Mouse (Mus musculus) limb, embryonic 10.5 days (tissue): ENCODE measurements around the gene Igsf3. TPM values are rescaled to one million over a fixed set of nuclear protein-coding genes. Genes with fewer than 3 reads are reported as not detected.

Experiments
- DNase-seq: peaks from one replicate; pipeline ENCODE4 v3.0.0-alpha.2; 2017; ENCODE audit warnings: low spot score
- H3K27ac ChIP-seq: fragments of 300-500 bp; sonication (generic); 2 replicates; pipeline ENCODE4 v1.5.1; 2016; ENCODE audit warnings: mild to moderate bottlenecking
- H3K27me3 ChIP-seq: fragments of 300-500 bp; sonication (generic); 2 replicates; pipeline ENCODE4 v1.6.1; 2016; ENCODE audit warnings: low read depth, mild to moderate bottlenecking; ENCODE audit not compliant: poor library complexity, severe bottlenecking
- H3K36me3 ChIP-seq: fragments of 300-500 bp; sonication (generic); 2 replicates; pipeline ENCODE4 v1.6.1; 2016; ENCODE audit warnings: mild to moderate bottlenecking, moderate library complexity
- H3K4me1 ChIP-seq: fragments of 300-500 bp; sonication (generic); 2 replicates; pipeline ENCODE4 v1.6.1; 2016
- H3K4me3 ChIP-seq: fragments of 300-500 bp; sonication (generic); 2 replicates; pipeline ENCODE4 v1.5.1; 2016; ENCODE audit warnings: mild to moderate bottlenecking, moderate library complexity
- H3K9me3 ChIP-seq: fragments of 300-500 bp; sonication (generic); replicated peaks from 2 replicates; pipeline ENCODE4 v1.6.1; 2016; ENCODE audit warnings: mild to moderate bottlenecking
- WGBS: fragments of 180-500 bp; shearing (Covaris S2); methylation state at CpG from one replicate; pipeline ENCODE4 v1.1.7; 2016; 5-methylcytosine and 5-hydroxymethylcytosine counted together
- polyA plus RNA-seq: library from polyadenylated mRNA; unstranded; fragments of >200 nt; fragmentation: Nextera tagmentation; extraction: Ambion mirVana; gene quantifications from 2 replicates; pipeline ENCODE4 v1.2.1, GENCODE M21; 2016

The Igsf3 gene
- polyA plus RNA-seq, 1 experiment from 2014 or later = 84.9 TPM

GRCm38 (mm10) chr3:101486054-101486765 is 109.3 kb downstream of the Igsf3 start:
- Histone ChIP-seq H3K27me3 (no peaks in the 10 kb centered on the region), H3K36me3 (no peaks in the 10 kb centered on the region), H3K9me3 (no peaks in the 10 kb centered on the region), H3K4me1 (peaks cover 7% of the 10 kb centered on the region; the same call in 1 of the 2 replicates), H3K27ac (no peak overlapping the region), H3K4me3 (no peak overlapping the region)
- DNase-seq = no peak
- 66% methylated on average over 4 of the region's 4 CpGs for WGBS

DNA sequence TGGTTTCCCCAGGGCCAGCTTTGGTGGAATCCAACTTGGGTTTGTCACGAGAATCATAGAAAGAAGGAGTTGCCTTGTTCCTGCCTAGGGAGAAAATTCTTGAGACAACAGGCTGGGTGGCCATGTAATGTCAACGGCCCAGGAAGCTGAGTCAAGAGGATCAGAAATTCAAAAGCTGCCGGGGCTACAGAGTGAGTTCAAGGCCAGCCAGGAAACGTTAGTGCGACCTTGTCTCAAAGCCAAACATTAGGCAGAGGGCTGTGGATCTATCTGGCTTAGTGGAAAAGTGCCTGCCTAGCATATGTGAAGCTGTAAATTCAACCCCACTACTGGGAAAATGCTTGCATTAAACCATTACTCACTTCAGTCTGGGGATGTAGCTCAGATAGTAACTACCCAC is 110.6 kb downstream of the Igsf3 start:
- Histone ChIP-seq H3K4me3 (no peak overlapping the region), H3K36me3 (no peaks in the 10 kb centered on the region), H3K27me3 (no peaks in the 10 kb centered on the region), H3K4me1 (peaks cover 7% of the 10 kb centered on the region; the same call in 1 of the 2 replicates), H3K27ac (no peak overlapping the region), H3K9me3 (no peaks in the 10 kb centered on the region)
- DNase-seq = no peak
- 85% methylated on average over 5 of the region's 5 CpGs for WGBS

DNA sequence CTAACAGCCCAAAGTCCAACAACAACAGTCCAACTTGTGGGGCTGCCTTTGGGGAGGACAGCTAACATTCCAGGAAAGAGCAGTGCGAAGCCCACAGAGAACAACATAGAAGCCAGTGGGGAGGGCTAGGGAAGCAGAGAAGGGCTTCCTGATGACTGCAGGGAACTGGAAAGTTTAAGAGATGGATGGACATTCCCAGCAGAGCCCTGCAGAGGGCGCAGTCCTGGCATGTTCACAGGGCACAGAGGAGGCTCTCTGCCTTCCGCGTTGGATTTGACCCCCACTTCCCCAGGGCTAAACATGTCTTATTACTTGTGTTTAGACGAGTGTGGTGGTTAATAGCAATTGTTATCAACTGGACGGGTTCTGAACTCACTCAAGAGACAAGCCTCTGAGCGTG is 111.3 kb downstream of the Igsf3 start:
- 82% methylated on average over 7 of the region's 7 CpGs for WGBS
- no peaks in the 10 kb centered on the region for H3K27me3 ChIP-seq
- peaks cover 7% of the 10 kb centered on the region; the same call in 1 of the 2 replicates for H3K4me1 ChIP-seq
- no peak overlapping the region for H3K4me3 ChIP-seq
- no peak overlapping the region for H3K27ac ChIP-seq
- DNase-seq = no peak
- H3K36me3 ChIP-seq = no peaks in the 10 kb centered on the region
- no peaks in the 10 kb centered on the region for H3K9me3 ChIP-seq

DNA sequence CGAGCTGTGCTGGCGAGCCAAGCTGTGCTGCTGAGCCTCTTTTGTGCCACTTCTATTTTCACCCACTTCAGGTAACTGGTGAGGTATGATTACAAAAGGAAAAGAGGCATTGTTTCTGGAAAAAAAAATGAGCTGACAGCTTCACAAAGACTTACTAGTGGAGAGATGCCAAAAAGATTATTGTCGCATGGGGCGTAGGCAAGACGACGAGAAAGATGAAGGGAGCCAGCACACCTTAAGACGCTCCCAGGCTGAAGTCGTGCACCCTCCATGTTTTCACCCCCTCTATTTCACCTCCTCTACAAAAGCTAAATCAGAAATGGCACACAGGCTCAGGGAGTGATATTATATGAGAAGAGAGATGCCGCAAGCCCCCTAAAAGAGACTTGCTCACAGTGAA is 113.6 kb downstream of the Igsf3 start:
- H3K4me3 ChIP-seq = no peak overlapping the region
- H3K9me3 ChIP-seq = no peaks in the 10 kb centered on the region
- no peak overlapping the region for H3K27ac ChIP-seq
- no peaks in the 10 kb centered on the region for H3K36me3 ChIP-seq
- DNase-seq = no peak
- peaks cover 12% of the 10 kb centered on the region for H3K4me1 ChIP-seq
- H3K27me3 ChIP-seq = no peaks in the 10 kb centered on the region
- WGBS = 88% methylated on average over 9 of the region's 9 CpGs

DNA sequence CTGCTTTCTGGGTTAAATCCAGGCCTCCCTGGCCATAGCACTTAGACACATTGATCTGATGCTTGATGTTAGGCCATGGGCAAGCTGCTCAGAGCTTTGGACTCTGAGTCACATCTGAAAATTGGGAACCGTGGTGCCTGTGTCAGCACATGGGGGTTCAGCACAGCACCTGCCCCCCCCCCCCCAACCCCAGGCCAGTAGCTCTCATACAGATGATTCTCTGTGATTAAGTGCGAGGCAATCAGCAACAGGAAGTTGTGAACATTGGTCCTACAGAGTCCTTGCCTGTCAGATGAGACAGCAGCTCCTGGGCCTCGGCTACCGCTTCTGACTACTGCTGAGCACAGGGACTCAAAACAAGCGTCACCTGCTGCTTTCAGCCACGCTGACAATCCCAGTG is 116.0 kb downstream of the Igsf3 start:
- H3K4me1 ChIP-seq = peaks cover 4% of the 10 kb centered on the region
- WGBS = 85% methylated on average over 6 of the region's 6 CpGs
- no peak overlapping the region for H3K4me3 ChIP-seq
- no peaks in the 10 kb centered on the region for H3K9me3 ChIP-seq
- no peaks in the 10 kb centered on the region for H3K27me3 ChIP-seq
- DNase-seq = no peak
- no peaks in the 10 kb centered on the region for H3K36me3 ChIP-seq
- H3K27ac ChIP-seq = no peak overlapping the region

DNA sequence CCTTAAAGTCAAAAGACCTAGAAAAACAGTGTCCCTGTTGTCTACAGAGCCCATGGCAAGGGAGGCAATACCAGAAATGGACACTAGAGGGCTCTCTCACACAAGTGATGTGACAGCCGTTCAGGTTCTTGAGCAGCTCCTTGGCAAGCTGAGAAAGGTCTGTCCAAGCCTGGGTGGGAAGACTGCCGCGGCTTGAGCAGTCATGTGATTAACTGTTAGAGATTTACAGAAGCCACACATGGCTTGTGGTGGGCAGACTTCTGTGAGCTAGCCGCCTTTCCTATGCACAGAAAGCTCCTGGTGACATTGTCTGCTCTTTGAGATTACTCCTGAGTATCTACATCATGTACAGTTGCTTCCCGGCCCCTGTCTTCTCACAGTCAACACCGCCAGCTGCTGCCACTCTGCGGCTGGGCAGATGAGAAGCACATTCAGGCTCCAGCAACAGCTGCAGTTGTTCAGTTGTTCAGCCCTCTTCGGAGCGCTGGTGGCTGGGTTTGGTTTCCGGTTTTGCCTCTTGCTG is 117.1 kb downstream of the Igsf3 start:
- no peaks in the 10 kb centered on the region for H3K27me3 ChIP-seq
- no peak overlapping the region for H3K27ac ChIP-seq
- no peak overlapping the region for H3K4me3 ChIP-seq
- DNase-seq = peak; percentile 90
- peaks cover 4% of the 10 kb centered on the region for H3K4me1 ChIP-seq
- H3K36me3 ChIP-seq = no peaks in the 10 kb centered on the region
- WGBS = 50% methylated on average over 10 of the region's 10 CpGs
- no peaks in the 10 kb centered on the region for H3K9me3 ChIP-seq

- H3K27ac ChIP-seq = no peak overlapping the region
- H3K9me3 ChIP-seq = no peaks in the 10 kb centered on the region
- no peak for DNase-seq
- WGBS = 91% methylated on average over 10 of the region's 10 CpGs
- no peak overlapping the region for H3K4me3 ChIP-seq
- no peaks in the 10 kb centered on the region for H3K27me3 ChIP-seq
- no peaks in the 10 kb centered on the region for H3K36me3 ChIP-seq
- peaks cover 15% of the 10 kb centered on the region for H3K4me1 ChIP-seq
Measured at GRCm38 (mm10) chr3:101497432-101498030, 120.6 kb downstream of the Igsf3 start.

DNA sequence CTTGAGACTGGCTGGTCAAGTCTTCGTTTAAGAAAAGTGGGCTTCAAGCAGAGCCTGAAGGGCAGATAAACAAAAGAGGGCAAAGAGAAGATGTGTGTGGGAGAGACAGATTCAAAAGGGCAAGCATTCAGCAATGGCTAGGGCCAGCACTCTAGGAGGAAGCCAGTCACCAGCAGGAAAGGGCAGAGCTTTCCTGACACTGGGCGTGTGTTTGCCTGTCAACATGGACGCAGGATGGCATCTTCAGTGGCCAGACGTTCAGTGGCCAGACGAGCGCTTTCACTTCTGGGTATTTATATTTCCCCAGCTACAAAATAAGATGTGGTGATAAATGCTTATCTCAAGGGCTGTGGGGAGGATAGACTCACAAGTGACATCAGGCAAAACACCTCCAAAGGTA is 123.0 kb downstream of the Igsf3 start:
- Histone ChIP-seq H3K27me3 (no peaks in the 10 kb centered on the region), H3K4me1 (peaks cover 10% of the 10 kb centered on the region), H3K36me3 (no peaks in the 10 kb centered on the region), H3K9me3 (no peaks in the 10 kb centered on the region), H3K4me3 (no peak overlapping the region), H3K27ac (no peak overlapping the region)
- no peak for DNase-seq
- 85% methylated on average over 6 of the region's 6 CpGs for WGBS

DNA sequence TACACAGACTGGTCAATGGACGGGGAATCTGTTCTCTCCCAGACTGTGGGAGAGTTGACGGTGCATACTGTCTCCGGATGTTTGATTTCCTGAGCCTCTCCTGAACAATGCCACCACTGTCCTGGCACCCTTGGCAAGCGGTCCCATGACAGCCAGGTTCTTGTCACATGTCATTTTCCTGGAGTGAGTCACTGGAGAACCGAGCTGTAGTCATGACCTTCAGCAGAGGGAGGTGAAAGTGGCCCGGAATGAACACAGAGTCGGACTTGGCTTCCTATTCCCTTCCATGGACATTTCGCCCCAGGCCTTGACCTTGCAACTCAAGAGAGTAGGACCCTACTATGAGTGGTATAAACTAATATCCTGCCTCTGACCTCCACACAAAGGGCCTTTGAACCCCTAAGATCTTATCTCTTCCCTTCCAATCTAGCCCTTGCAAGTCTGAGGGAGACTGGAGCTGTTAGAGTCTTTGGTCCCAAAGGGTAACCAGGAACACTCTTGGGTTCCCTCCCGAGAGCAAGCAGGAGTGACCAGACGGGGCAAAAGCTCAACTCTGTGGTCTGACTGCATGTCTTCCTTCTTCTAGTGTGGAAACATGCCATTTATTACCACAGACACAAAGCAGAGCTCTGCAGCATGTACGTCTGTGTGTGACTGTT is 123.6 kb downstream of the Igsf3 start:
- Histone ChIP-seq H3K4me3 (no peak overlapping the region), H3K36me3 (no peaks in the 10 kb centered on the region), H3K27ac (no peak overlapping the region), H3K27me3 (no peaks in the 10 kb centered on the region), H3K9me3 (no peaks in the 10 kb centered on the region), H3K4me1 (peaks cover 10% of the 10 kb centered on the region)
- 85% methylated on average over 11 of the region's 11 CpGs for WGBS
- DNase-seq = no peak

DNA sequence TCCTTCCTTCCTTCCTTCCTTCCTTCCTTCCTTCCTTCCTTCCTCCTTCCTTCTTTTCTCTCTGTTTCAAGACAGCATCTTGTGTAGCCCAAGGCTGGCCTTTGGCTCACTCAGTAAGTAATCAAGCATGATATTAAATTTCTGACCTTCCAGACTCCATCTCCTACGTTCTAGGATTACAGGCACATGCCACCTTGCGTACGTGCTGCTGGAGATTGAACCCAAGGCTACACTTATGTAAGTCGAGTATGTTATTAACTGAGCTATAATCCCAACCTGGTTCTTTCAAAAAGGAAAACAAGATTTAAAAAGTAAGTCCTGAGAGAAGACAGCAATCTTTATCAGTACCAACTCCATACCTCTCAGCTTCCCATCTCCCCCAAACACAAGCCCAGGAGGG is 124.7 kb downstream of the Igsf3 start:
- Histone ChIP-seq H3K36me3 (no peaks in the 10 kb centered on the region), H3K9me3 (no peaks in the 10 kb centered on the region), H3K4me1 (peaks cover 20% of the 10 kb centered on the region), H3K27ac (no peak overlapping the region), H3K27me3 (no peaks in the 10 kb centered on the region), H3K4me3 (no peak overlapping the region)
- 85% methylated on average over 4 of the region's 4 CpGs for WGBS
- no peak for DNase-seq

DNA sequence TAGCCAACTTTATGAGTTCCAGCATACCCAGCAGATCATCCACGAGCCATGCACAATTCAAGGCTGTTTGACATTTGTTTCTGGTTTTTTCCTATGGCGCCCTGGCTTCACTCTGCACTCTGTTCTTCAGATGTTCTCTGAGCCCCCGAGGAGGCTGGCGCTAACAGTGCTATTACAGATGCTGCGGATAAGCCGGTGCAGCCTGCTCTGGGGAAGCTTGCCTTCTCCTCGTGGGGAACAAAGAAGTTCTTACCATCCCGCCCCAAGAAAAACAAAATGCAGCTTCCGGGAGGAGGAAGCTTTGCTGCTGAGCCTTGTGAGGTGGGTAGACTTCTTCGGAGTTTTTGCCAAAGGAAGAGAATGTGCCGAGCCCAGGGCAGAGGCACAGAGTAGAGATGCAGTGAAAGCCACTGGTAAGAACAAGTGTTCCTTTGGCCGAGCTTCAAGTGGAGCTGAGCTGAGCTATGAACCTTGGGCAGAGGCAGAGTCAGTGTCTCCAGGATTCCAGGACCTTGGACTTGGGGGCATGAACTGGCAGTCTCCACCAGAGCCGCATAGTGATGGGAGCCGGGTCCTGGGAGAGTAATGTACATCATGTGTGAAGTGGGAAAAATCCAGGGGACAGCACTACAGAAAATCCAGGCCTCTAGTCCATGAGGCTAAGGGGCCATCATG is 125.3 kb downstream of the Igsf3 start:
- peaks cover 26% of the 10 kb centered on the region for H3K4me1 ChIP-seq
- H3K27ac ChIP-seq = peak overlapping the region; percentile 66; the same call in 1 of the 2 replicates
- H3K36me3 ChIP-seq = no peaks in the 10 kb centered on the region
- no peaks in the 10 kb centered on the region for H3K27me3 ChIP-seq
- no peak for DNase-seq
- 47% methylated on average over 14 of the region's 14 CpGs for WGBS
- no peaks in the 10 kb centered on the region for H3K9me3 ChIP-seq
- no peak overlapping the region for H3K4me3 ChIP-seq

GRCm38 (mm10) chr3:101506179-101506578 is 129.3 kb downstream of the Igsf3 start:
- peaks cover 38% of the 10 kb centered on the region for H3K4me1 ChIP-seq
- peak overlapping the region; percentile 85 for H3K27ac ChIP-seq
- H3K9me3 ChIP-seq = no peaks in the 10 kb centered on the region
- peak; percentile 87 for DNase-seq
- no peaks in the 10 kb centered on the region for H3K36me3 ChIP-seq
- H3K4me3 ChIP-seq = no peak overlapping the region
- no peaks in the 10 kb centered on the region for H3K27me3 ChIP-seq
- 35% methylated on average over 5 of the region's 5 CpGs for WGBS
